Mouse (Mus musculus) adrenal gland, postnatal 0 days (tissue): ENCODE results near the gene Ptpn21. TPM values are rescaled to one million over a fixed set of nuclear protein-coding genes. Genes with fewer than 3 reads are reported as not detected.

Experiments
- polyA plus RNA-seq: library from polyadenylated mRNA; unstranded; fragments of >200 nt; fragmentation: Nextera tagmentation; extraction: Ambion mirVana; gene quantifications from 2 replicates; pipeline ENCODE4 v1.2.1, GENCODE M21; 2015

Ptpn21 gene
- 5.6 and 6.6 TPM in 2 replicates for polyA plus RNA-seq

GRCm38 (mm10) chr12:98736951-98737800 lies at the start of gene Ptpn21:
TSS of gene Ptpn21 (minus strand) at chr12:98737405.

GRCm38 (mm10) chr12:98746746-98747379 lies 9.7 kb upstream of the Ptpn21 start, which contains the start of gene Zc3h14:
TSS of gene Zc3h14 (plus strand) at chr12:98746964.

GRCm38 (mm10) chr12:98627392-98628259 lies 109.6 kb downstream of the Ptpn21 start, which contains the start of gene Spata7:
TSS of gene Spata7 (plus strand) at chr12:98628157.

Other genes starting within 250 kb of the Ptpn21 start
- gene Kcnk10, start 159.1 kb downstream of the Ptpn21 start, polyA plus RNA-seq: 2.1 and 8.8 TPM in 2 replicates
- 10.8 and 15.7 TPM in 2 replicates for gene Spata7, start 109.2 kb downstream of the Ptpn21 start, polyA plus RNA-seq
- gene Zc3h14, start 9.6 kb upstream of the Ptpn21 start, polyA plus RNA-seq: 66.1 and 89.4 TPM in 2 replicates
- gene Eml5, start 164.1 kb upstream of the Ptpn21 start, polyA plus RNA-seq: 17.1 and 24.8 TPM in 2 replicates
- 18.5 and 25.6 TPM in 2 replicates for gene Ttc8, start 183.2 kb upstream of the Ptpn21 start, polyA plus RNA-seq